Mouse (Mus musculus): ENCODE data around the gene Krt20.

Gene Krt20

DNA sequence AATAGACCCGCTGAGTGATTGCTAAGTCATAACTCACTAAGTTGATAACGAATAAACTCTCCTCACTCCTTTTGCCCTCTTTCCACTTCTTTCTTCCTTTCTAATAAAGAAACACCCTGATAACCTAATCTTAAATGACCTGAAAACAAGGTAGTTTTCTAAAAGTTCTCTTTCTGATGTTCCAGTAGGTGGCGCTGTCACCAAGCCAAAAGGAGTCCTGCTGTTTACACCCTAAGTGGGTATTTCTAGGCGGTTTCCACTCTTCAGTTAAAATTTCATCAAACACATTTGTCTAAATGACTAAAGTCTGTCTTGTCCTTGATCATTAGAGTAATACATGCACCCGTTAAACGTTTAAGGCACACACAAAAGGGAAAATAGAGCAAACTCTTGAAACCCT is 24.7 kb downstream of the Krt20 start:
- DNase-seq (ENCODE audit: low spot score) = peak; percentile 59

DNA sequence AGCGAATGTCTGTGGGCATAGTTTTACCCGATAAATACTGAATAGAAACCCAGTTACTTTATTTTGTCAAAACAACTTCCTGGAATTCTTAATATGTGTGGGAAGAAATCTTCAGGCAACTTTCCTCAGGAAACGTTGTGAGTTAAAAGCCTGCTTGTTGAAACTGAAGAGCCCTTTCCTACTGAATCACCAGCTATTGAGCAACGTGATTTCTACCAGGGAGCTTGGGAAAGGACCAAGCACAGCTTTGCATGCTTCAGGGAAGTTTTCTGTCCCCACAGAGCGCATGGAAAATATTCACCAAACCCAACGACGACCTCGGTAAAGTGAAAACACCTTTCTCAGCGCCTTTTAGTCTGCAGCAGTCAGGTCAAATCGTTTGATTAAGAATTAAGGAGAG is 31.8 kb downstream of the Krt20 start:
- no peak for DNase-seq (ENCODE audit: low spot score)

DNA sequence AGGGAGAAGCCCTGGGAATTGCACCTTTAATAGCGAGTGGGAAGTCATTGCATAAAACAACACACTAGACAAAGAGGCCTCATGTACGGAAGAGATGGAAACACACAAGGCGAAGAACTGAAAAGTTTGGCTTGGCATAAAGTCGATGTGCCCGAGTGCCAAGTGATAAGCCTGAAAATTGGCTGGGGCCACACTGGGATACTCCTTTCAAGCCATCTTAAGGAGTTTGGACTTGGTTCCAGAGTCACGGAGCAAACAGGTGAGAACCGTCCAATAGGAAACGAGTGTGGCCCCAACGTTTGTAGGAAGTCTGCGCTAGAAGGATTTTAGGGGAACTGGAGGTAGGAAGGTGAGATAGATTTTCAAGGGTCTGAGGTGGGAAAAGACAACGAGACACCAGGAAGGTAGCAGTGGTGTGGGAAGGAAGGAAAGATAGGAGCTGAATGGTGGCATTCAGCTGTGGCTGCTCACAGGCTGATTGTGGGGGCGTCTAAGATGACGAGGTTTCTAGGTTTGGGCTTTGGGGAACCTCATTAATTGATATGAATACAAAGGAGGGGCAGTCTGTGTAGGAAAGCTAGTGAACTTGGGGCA is 37.9 kb downstream of the Krt20 start:
- DNase-seq (ENCODE audit: low spot score) = no peak

DNA sequence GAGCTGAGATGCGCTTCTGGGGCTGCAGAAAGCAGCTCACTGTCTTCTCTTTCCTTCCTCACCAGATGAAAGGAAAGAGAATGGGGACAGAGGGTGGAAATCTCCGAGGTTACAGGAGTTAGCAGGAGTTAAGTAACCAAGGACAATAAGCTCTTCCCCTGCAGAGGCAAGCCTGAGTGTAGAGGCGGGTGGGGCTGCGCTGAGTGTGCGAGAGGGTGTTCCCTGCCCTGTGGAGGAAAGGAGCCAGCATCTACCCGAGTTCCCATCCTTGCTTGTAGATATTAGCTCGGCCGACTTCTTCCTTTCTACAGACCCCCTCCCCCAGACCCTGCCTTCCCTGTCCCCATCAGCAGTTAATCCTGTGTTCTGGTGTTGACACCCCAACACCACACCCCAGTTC is 39.1 kb downstream of the Krt20 start:
- no peak for DNase-seq (ENCODE audit: low spot score)

GRCm38 (mm10) chr11:99398084-99398483 is 39.9 kb downstream of the Krt20 start:
- DNase-seq (ENCODE audit: low spot score) = no peak

- no peak for DNase-seq (ENCODE audit: low spot score)
Measured at GRCm38 (mm10) chr11:99396661-99397060, 41.3 kb downstream of the Krt20 start.

DNA sequence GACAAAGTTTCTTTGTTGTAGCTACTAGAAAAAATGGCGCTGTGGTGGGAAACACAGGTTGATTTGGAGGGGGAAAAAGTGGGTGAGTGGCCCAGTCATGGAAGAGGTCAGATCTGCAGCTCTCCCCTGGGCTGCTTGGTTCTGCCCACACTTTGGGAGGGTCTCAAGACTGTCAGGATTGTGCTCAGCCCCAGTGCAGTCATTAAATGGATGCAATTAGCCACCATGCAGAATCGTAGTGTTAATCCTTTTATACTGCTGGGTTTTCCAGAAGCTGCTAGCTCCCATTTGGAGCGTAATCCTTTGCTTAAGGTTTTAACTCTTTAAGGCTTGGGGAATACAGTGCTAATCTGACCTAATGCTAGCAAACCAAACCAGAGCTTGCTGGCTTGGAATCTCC is 41.9 kb downstream of the Krt20 start:
- DNase-seq (ENCODE audit: low spot score) = no peak

DNA sequence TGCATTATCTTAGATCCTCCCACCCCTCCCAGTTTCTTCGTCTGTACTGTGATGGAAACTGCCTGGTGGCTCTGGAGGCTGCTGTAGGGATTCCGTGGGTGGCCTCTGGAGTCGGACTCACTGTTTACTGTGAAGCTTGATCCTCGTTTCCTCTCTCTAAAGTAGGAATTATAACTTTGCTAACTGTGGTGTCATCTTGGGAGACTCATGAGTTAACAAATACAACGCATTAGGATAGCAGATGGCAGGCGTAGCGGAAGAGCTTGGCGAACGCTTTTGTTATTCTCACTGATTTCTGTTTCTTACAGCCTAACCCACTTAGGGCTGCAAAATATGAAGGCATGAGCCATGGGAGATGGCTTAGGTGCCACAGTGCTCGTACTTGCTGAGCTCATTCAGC is 45.5 kb downstream of the Krt20 start:
- DNase-seq (ENCODE audit: low spot score) = no peak

GRCm38 (mm10) chr11:99391375-99391774 is 46.6 kb downstream of the Krt20 start:
- no peak for DNase-seq (ENCODE audit: low spot score)

GRCm38 (mm10) chr11:99390866-99391265 is 47.1 kb downstream of the Krt20 start:
- no peak for DNase-seq (ENCODE audit: low spot score)

- no peak for DNase-seq (ENCODE audit: low spot score)
Measured at GRCm38 (mm10) chr11:99389264-99389663, 48.7 kb downstream of the Krt20 start, which contains the start of gene Krt10. Gene Krt10 (minus strand): TSS chr11:99389364.

- no peak for DNase-seq (ENCODE audit: low spot score)
Measured at GRCm38 (mm10) chr11:99388661-99389060, 49.3 kb downstream of the Krt20 start.

DNA sequence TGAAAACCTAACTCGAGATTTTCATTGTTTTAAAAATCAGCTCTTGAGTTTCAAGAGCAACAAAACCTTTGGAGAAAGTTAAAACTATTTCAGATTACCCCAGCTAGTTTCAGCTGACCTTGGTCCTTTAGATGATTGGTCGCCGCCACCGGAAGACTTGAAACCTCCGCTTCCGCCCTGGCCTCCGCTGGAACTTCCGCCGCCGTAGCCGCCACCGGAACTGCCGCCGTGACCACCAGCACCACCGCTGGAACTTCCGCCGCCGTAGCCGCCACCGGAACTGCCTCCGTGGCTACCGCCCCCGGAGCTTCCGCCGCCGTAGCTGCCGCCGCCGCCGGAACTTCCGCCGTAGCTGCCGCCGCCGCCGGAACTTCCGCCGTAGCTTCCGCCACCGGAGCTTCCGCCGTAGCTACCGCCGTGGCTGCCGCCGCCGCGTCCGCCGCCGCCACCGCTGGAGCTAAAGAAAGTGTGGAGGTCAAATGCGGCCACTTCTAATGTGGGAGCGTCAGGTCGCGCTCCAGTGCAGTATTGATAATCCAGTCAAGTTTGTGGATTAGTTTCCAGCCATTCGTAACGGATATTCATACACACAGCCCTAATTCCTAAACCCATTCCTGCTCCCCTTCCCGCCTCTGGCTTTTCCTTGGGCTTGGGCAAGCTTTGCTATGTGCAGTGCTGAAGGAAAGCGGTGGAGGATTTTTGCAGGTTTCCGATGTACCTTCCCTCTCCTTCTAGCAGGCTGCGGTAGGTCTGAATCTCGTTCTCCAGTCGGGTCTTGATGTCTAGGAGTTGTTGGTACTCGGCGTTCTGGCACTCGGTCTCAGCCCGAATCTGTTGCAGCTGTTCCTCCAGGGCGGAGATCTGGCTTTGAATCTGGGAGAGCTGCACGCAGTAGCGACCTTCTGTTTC is 51.9 kb downstream of the Krt20 start:
- DNase-seq (ENCODE audit: low spot score) = peak; percentile 87

DNA sequence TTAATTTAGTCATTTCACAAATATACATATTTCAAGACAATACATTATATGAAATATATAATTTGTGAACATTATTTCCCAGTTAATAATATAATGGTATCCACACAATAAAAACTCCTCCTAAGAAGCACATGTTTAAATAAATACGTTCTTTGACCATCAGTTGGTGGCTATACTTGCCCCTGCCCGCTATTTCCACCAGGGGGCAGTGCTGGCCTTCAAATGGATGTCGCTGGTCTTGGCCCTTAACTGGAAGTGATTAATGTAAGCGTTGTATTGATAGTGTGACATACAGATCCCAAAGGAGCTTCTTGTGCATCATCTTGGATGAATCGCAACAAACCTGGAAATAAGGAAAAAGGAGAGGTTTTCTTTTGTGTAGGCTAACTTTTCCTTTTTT is 58.4 kb downstream of the Krt20 start:
- DNase-seq (ENCODE audit: low spot score) = peak; percentile 87
